Mouse (Mus musculus) megakaryocyte, embryonic 14.5 days (primary cell): ENCODE results near the gene Bcar3. TPM values are rescaled to one million over a fixed set of nuclear protein-coding genes. Genes with fewer than 3 reads are reported as not detected.
A peak's percentile ranks its signal among the peaks of the same experiment; 100 is the strongest.

Source experiments
- H3K27me3 ChIP-seq: replicated peaks from 2 replicates; pipeline ENCODE3; 2012; ENCODE audit warnings: inconsistent platforms
- H3K36me3 ChIP-seq: replicated peaks from 2 replicates; pipeline ENCODE3; 2012; ENCODE audit warnings: low read length, inconsistent platforms, mixed read lengths
- H3K4me1 ChIP-seq: 2 replicates; pipeline ENCODE4 v1.6.1; 2012; ENCODE audit warnings: inconsistent platforms
- H3K4me3 ChIP-seq: replicated peaks from 2 replicates; pipeline ENCODE3; 2012; ENCODE audit warnings: moderate library complexity, mild to moderate bottlenecking, inconsistent platforms
- H3K9me3 ChIP-seq: 2 replicates; pipeline ENCODE4 v1.6.1; 2012; ENCODE audit warnings: inconsistent platforms
- FLI1 ChIP-seq: IDR thresholded peaks from 2 replicates; pipeline ENCODE4 v1.6.1; 2012; ENCODE audit warnings: low read length, inconsistent platforms, mixed read lengths
- GATA1 ChIP-seq: IDR thresholded peaks from 3 replicates; pipeline ENCODE4 v1.6.1; 2012; ENCODE audit warnings: mixed read lengths, low read length, inconsistent platforms, borderline replicate concordance
- polyA plus RNA-seq: library from polyadenylated mRNA; stranded (reverse); fragments of >175 nt; gene quantifications from 2 replicates; pipeline ENCODE4 v1.2.3, GENCODE M21; 2012; ENCODE audit warnings: low replicate concordance; ENCODE audit not compliant: insufficient read depth

The Bcar3 gene
- polyA plus RNA-seq, 1 experiment: 3.6 TPM

- Histone ChIP-seq H3K9me3 (no peaks in the 10 kb centered on the region), H3K36me3 (no peaks in the 10 kb centered on the region), H3K4me1 (peaks cover 2% of the 10 kb centered on the region; the same call in 1 of the 2 replicates), H3K4me3 (no peak overlapping the region), H3K27me3 (peaks cover 73% of the 10 kb centered on the region)
- TF ChIP-seq GATA1 (no peak), FLI1 (no peak)
These were observed 117.7 kb downstream of the Bcar3 start for GRCm38 (mm10) chr3:122411590-122411989.

- Histone ChIP-seq H3K36me3 (no peaks in the 10 kb centered on the region), H3K9me3 (no peaks in the 10 kb centered on the region), H3K27me3 (peaks cover 65% of the 10 kb centered on the region), H3K4me3 (no peak overlapping the region), H3K4me1 (peaks cover 2% of the 10 kb centered on the region; the same call in 1 of the 2 replicates)
- TF ChIP-seq FLI1: no peak
- TF ChIP-seq GATA1: no peak
These were observed 120.0 kb downstream of the Bcar3 start for GRCm38 (mm10) chr3:122413729-122414561.

GRCm38 (mm10) chr3:122414868-122415267 lies 120.9 kb downstream of the Bcar3 start:
- peaks cover 10% of the 10 kb centered on the region for H3K4me1 ChIP-seq
- H3K27me3 ChIP-seq: peaks cover 65% of the 10 kb centered on the region
- no peaks in the 10 kb centered on the region for H3K36me3 ChIP-seq
- no peak overlapping the region for H3K4me3 ChIP-seq
- no peaks in the 10 kb centered on the region for H3K9me3 ChIP-seq
- no peak for TF ChIP-seq FLI1
- no peak for TF ChIP-seq GATA1

GRCm38 (mm10) chr3:122417466-122417865 lies 123.5 kb downstream of the Bcar3 start:
- TF ChIP-seq FLI1: no peak
- no peak for TF ChIP-seq GATA1
- H3K4me1 ChIP-seq: peaks cover 18% of the 10 kb centered on the region
- H3K27me3 ChIP-seq: peaks cover 76% of the 10 kb centered on the region
- H3K4me3 ChIP-seq: no peak overlapping the region
- H3K36me3 ChIP-seq: no peaks in the 10 kb centered on the region
- no peaks in the 10 kb centered on the region for H3K9me3 ChIP-seq

- TF ChIP-seq GATA1 (no peak), FLI1 (no peak)
- Histone ChIP-seq H3K4me3 (no peak overlapping the region), H3K9me3 (0 out of 2 replicates have a peak, but pooled peaks cover 2% of the 10 kb centered on the region), H3K4me1 (peaks cover 20% of the 10 kb centered on the region), H3K36me3 (no peaks in the 10 kb centered on the region), H3K27me3 (peaks cover 77% of the 10 kb centered on the region)
These were observed 124.8 kb downstream of the Bcar3 start for GRCm38 (mm10) chr3:122418564-122419274.

GRCm38 (mm10) chr3:122419610-122420409 lies 125.9 kb downstream of the Bcar3 start:
- peaks cover 75% of the 10 kb centered on the region for H3K27me3 ChIP-seq
- H3K36me3 ChIP-seq: no peaks in the 10 kb centered on the region
- peak overlapping the region; percentile 92 for H3K4me3 ChIP-seq
- 0 out of 2 replicates have a peak, but pooled peaks cover 3% of the 10 kb centered on the region for H3K9me3 ChIP-seq
- no peak for TF ChIP-seq FLI1
- TF ChIP-seq GATA1: no peak
- H3K4me1 ChIP-seq: peaks cover 23% of the 10 kb centered on the region

GRCm38 (mm10) chr3:122420410-122420774 lies 126.5 kb downstream of the Bcar3 start:
- H3K4me1 ChIP-seq: peaks cover 23% of the 10 kb centered on the region
- H3K36me3 ChIP-seq: no peaks in the 10 kb centered on the region
- peak overlapping the region; percentile 92 for H3K4me3 ChIP-seq
- TF ChIP-seq FLI1 (no peak), GATA1 (no peak)
- H3K9me3 ChIP-seq: 0 out of 2 replicates have a peak, but pooled peaks cover 3% of the 10 kb centered on the region
- H3K27me3 ChIP-seq: peaks cover 72% of the 10 kb centered on the region

GRCm38 (mm10) chr3:122421042-122421702 lies 127.2 kb downstream of the Bcar3 start:
- Histone ChIP-seq H3K9me3 (0 out of 2 replicates have a peak, but pooled peaks cover 3% of the 10 kb centered on the region), H3K27me3 (peaks cover 80% of the 10 kb centered on the region), H3K36me3 (no peaks in the 10 kb centered on the region), H3K4me1 (peaks cover 23% of the 10 kb centered on the region), H3K4me3 (no peak overlapping the region)
- TF ChIP-seq FLI1: no peak

- H3K4me3 ChIP-seq: no peak overlapping the region
- H3K4me1 ChIP-seq: peaks cover 23% of the 10 kb centered on the region
- TF ChIP-seq GATA1 (no peak), FLI1 (no peak)
- H3K27me3 ChIP-seq: peaks cover 83% of the 10 kb centered on the region
- H3K9me3 ChIP-seq: 0 out of 2 replicates have a peak, but pooled peaks cover 3% of the 10 kb centered on the region
- H3K36me3 ChIP-seq: no peaks in the 10 kb centered on the region
These were observed 127.9 kb downstream of the Bcar3 start for GRCm38 (mm10) chr3:122421802-122422201.
